Mouse (Mus musculus): ENCODE measurements around the gene Wnt16. TPM values are rescaled to one million over a fixed set of nuclear protein-coding genes. Genes with fewer than 3 reads are reported as not detected.

The Wnt16 gene
- polyA plus RNA-seq, 1 experiment from 2014 or later = 1.7 TPM

- no peak overlapping the region for H3K9ac ChIP-seq
- peaks cover 21% of the 10 kb centered on the region for H3K4me1 ChIP-seq
- peak overlapping the region; percentile 46 for H3K4me2 ChIP-seq
- WGBS = 29% methylated on average over 14 of the region's 14 CpGs
- H3K9me3 ChIP-seq (replicated peaks) = no peaks in the 10 kb centered on the region
- H3K27me3 ChIP-seq = no peaks in the 10 kb centered on the region
- peak overlapping the region; percentile 15; the same call in 1 of the 2 replicates for H3K4me3 ChIP-seq (replicated peaks)
- no peaks in the 10 kb centered on the region for H3K36me3 ChIP-seq
- ATAC-seq (replicated peaks; ENCODE audit: low FRiP score) = peak; percentile 81
- H3K27ac ChIP-seq = peak overlapping the region; percentile 68
These were observed 7.7 kb upstream of the Wnt16 start for GRCm38 (mm10) chr6:22280217-22280861.

GRCm38 (mm10) chr6:22282405-22282804 lies 5.6 kb upstream of the Wnt16 start:
- H3K27ac ChIP-seq = no peak overlapping the region
- no peaks in the 10 kb centered on the region for H3K9me3 ChIP-seq (replicated peaks)
- WGBS = 80% methylated on average over 4 of the region's 4 CpGs
- H3K36me3 ChIP-seq = no peaks in the 10 kb centered on the region
- H3K4me2 ChIP-seq = no peak overlapping the region
- no peak overlapping the region for H3K4me3 ChIP-seq (replicated peaks)
- H3K4me1 ChIP-seq = peaks cover 21% of the 10 kb centered on the region
- H3K9ac ChIP-seq = no peak overlapping the region
- peaks cover 15% of the 10 kb centered on the region for H3K27me3 ChIP-seq
- no peak for ATAC-seq (replicated peaks; ENCODE audit: low FRiP score)

- peak overlapping the region; percentile 21; the same call in 1 of the 2 replicates for H3K9ac ChIP-seq
- peak overlapping the region; percentile 42 for H3K4me3 ChIP-seq (replicated peaks)
- H3K4me1 ChIP-seq = peaks cover 22% of the 10 kb centered on the region
- no peak overlapping the region for H3K27ac ChIP-seq
- under 1% methylated on average over 38 of the region's 38 CpGs for WGBS
- no peaks in the 10 kb centered on the region for H3K9me3 ChIP-seq (replicated peaks)
- no peaks in the 10 kb centered on the region for H3K36me3 ChIP-seq
- peaks cover 62% of the 10 kb centered on the region for H3K27me3 ChIP-seq
- ATAC-seq (replicated peaks; ENCODE audit: low FRiP score) = peak; percentile 70
- H3K4me2 ChIP-seq = peak overlapping the region; percentile 77
These were observed 872 bp downstream of the Wnt16 start for GRCm38 (mm10) chr6:22288737-22289460.

- Histone ChIP-seq H3K36me3 (no peaks in the 10 kb centered on the region), H3K27ac (no peak overlapping the region), H3K4me1 (peaks cover 22% of the 10 kb centered on the region), H3K4me3 (replicated peaks) (peak overlapping the region; percentile 42), H3K27me3 (peaks cover 65% of the 10 kb centered on the region), H3K9me3 (replicated peaks) (no peaks in the 10 kb centered on the region), H3K4me2 (peak overlapping the region; percentile 77), H3K9ac (no peak overlapping the region)
- no peak for ATAC-seq (replicated peaks; ENCODE audit: low FRiP score)
- WGBS = 2% methylated on average over 21 of the region's 21 CpGs
These were observed 1.5 kb downstream of the Wnt16 start for GRCm38 (mm10) chr6:22289461-22290021.

DNA sequence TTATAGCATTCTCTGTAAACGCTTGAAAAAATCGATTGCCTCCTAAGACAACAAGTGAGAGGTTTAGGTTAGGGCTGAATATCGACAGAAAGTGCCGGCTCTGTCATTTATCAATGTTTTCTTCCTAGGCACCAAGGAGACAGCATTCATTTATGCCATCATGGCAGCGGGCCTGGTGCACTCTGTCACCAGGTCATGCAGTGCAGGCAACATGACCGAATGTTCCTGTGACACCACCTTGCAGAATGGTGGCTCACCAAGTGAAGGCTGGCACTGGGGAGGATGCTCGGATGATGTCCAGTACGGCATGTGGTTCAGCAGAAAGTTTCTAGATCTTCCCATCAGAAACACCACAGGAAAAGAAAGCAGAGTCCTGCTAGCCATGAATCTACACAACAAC lies 2.8 kb downstream of the Wnt16 start:
- peaks cover 67% of the 10 kb centered on the region for H3K27me3 ChIP-seq
- WGBS = 76% methylated on average over 8 of the region's 8 CpGs
- no peak overlapping the region for H3K9ac ChIP-seq
- ATAC-seq (replicated peaks; ENCODE audit: low FRiP score) = no peak
- no peaks in the 10 kb centered on the region for H3K9me3 ChIP-seq (replicated peaks)
- H3K36me3 ChIP-seq = no peaks in the 10 kb centered on the region
- no peak overlapping the region for H3K4me2 ChIP-seq
- no peak overlapping the region for H3K27ac ChIP-seq
- no peak overlapping the region for H3K4me3 ChIP-seq (replicated peaks)
- peaks cover 26% of the 10 kb centered on the region for H3K4me1 ChIP-seq

GRCm38 (mm10) chr6:22292056-22292455 lies 4.0 kb downstream of the Wnt16 start:
- Histone ChIP-seq H3K27ac (no peak overlapping the region), H3K27me3 (peaks cover 62% of the 10 kb centered on the region), H3K9me3 (replicated peaks) (no peaks in the 10 kb centered on the region), H3K4me3 (replicated peaks) (no peak overlapping the region), H3K36me3 (no peaks in the 10 kb centered on the region), H3K9ac (no peak overlapping the region), H3K4me2 (no peak overlapping the region), H3K4me1 (peaks cover 26% of the 10 kb centered on the region)
- WGBS = 47% methylated on average over 4 of the region's 4 CpGs
- no peak for ATAC-seq (replicated peaks; ENCODE audit: low FRiP score)

GRCm38 (mm10) chr6:22293922-22294321 lies 5.9 kb downstream of the Wnt16 start:
- ATAC-seq (replicated peaks; ENCODE audit: low FRiP score) = no peak
- Histone ChIP-seq H3K9ac (no peak overlapping the region), H3K9me3 (replicated peaks) (no peaks in the 10 kb centered on the region), H3K4me1 (peaks cover 18% of the 10 kb centered on the region), H3K27me3 (peaks cover 43% of the 10 kb centered on the region), H3K27ac (no peak overlapping the region), H3K36me3 (no peaks in the 10 kb centered on the region), H3K4me2 (no peak overlapping the region), H3K4me3 (replicated peaks) (no peak overlapping the region)
- 56% methylated on average over 3 of the region's 3 CpGs for WGBS

GRCm38 (mm10) chr6:22297028-22297427 lies 9.0 kb downstream of the Wnt16 start:
- H3K27me3 ChIP-seq = peaks cover 21% of the 10 kb centered on the region
- peaks cover 8% of the 10 kb centered on the region for H3K4me1 ChIP-seq
- no peak for ATAC-seq (replicated peaks; ENCODE audit: low FRiP score)
- no peak overlapping the region for H3K9ac ChIP-seq
- H3K36me3 ChIP-seq = no peaks in the 10 kb centered on the region
- WGBS = 67% methylated on average over 6 of the region's 6 CpGs
- no peak overlapping the region for H3K27ac ChIP-seq
- H3K4me3 ChIP-seq (replicated peaks) = no peak overlapping the region
- H3K4me2 ChIP-seq = no peak overlapping the region
- no peaks in the 10 kb centered on the region for H3K9me3 ChIP-seq (replicated peaks)

GRCm38 (mm10) chr6:22298059-22298458 lies 10.0 kb downstream of the Wnt16 start:
- Histone ChIP-seq H3K9ac (no peak overlapping the region), H3K4me2 (peak overlapping the region; percentile 15; the same call in 1 of the 2 replicates), H3K4me1 (peaks cover 8% of the 10 kb centered on the region), H3K9me3 (replicated peaks) (no peaks in the 10 kb centered on the region), H3K27me3 (peaks cover 19% of the 10 kb centered on the region), H3K27ac (no peak overlapping the region), H3K4me3 (replicated peaks) (no peak overlapping the region), H3K36me3 (no peaks in the 10 kb centered on the region)
- no peak for ATAC-seq (replicated peaks; ENCODE audit: low FRiP score)
- 43% methylated on average over 14 of the region's 14 CpGs for WGBS

- H3K27me3 ChIP-seq = no peaks in the 10 kb centered on the region
- no peaks in the 10 kb centered on the region for H3K9me3 ChIP-seq (replicated peaks)
- H3K4me2 ChIP-seq = no peak overlapping the region
- peaks cover 33% of the 10 kb centered on the region for H3K36me3 ChIP-seq
- no peak overlapping the region for H3K4me3 ChIP-seq (replicated peaks)
- no peak overlapping the region for H3K27ac ChIP-seq
- H3K4me1 ChIP-seq = peaks cover 10% of the 10 kb centered on the region
- 57% methylated on average over 13 of the region's 13 CpGs for WGBS
- ATAC-seq (replicated peaks; ENCODE audit: low FRiP score) = no peak
- H3K9ac ChIP-seq = no peak overlapping the region
These were observed 37.5 kb downstream of the Wnt16 start for GRCm38 (mm10) chr6:22325364-22326072.

GRCm38 (mm10) chr6:22326289-22326688 lies 38.3 kb downstream of the Wnt16 start:
- Histone ChIP-seq H3K36me3 (peaks cover 25% of the 10 kb centered on the region), H3K9me3 (replicated peaks) (no peaks in the 10 kb centered on the region), H3K27ac (peak overlapping the region; percentile 29), H3K9ac (no peak overlapping the region), H3K27me3 (no peaks in the 10 kb centered on the region), H3K4me1 (peaks cover 14% of the 10 kb centered on the region), H3K4me3 (replicated peaks) (no peak overlapping the region), H3K4me2 (no peak overlapping the region)
- no peak for ATAC-seq (replicated peaks; ENCODE audit: low FRiP score)
- WGBS = 80% methylated on average over 4 of the region's 4 CpGs

DNA sequence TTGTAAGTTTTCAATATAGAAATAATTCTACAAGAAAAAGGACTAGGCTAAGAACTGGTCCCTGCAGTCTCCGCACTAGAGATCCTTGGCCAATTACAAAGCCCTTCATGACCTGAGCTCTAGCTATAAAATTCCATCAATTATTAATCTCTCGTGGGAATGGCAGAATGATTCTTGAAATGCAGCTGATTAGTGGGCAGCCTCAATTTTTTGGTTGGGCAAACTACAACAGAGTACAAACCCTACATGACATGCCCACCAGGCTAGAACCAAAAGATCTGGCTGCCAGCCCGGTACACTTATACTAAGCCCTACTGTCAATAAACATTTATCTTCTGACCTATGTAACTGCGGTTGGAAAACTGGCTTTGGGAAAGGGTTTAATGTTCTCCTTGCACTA lies 39.1 kb downstream of the Wnt16 start:
- ATAC-seq (replicated peaks; ENCODE audit: low FRiP score) = peak; percentile 69
- H3K9ac ChIP-seq = no peak overlapping the region
- peaks cover 18% of the 10 kb centered on the region for H3K36me3 ChIP-seq
- no peaks in the 10 kb centered on the region for H3K27me3 ChIP-seq
- H3K27ac ChIP-seq = peak overlapping the region; percentile 57
- H3K9me3 ChIP-seq (replicated peaks) = no peaks in the 10 kb centered on the region
- H3K4me1 ChIP-seq = peaks cover 14% of the 10 kb centered on the region
- no peak overlapping the region for H3K4me3 ChIP-seq (replicated peaks)
- 54% methylated on average over 4 of the region's 4 CpGs for WGBS
- no peak overlapping the region for H3K4me2 ChIP-seq
